8 mouse cellular contexts compared by ENCODE assay signal in genomic region chr12:77674755-77675154, GRCm38 (mm10).
DNase-seq lines count a peak whose midpoint lies in the region; ATAC-seq and TF ChIP-seq lines count a peak whose summit lies in the region.
"Had no signal": no experiment of that assay in that cellular context is flagged by ENCODE, and none has a peak within 500 bp of the region (broad histone marks: within the 10 kb centered on the region; RNA-seq: fewer than 3 reads in every experiment).

No protein-coding gene starts in this region.

- no peaks in the 10 kb centered on the region for H3K79me3 ChIP-seq in C2C12 (ENCODE audit: low read depth)

- TF ChIP-seq POLR2A in kidney, adult 2 months (IDR thresholded peaks at IDR 0.05; ENCODE audit: low read depth, low read length) = no peak
- no peak for TF ChIP-seq POLR2A in lung, adult 2 months (IDR thresholded peaks at IDR 0.05; ENCODE audit: borderline replicate concordance, extremely low read depth, low read depth, low read length)

- no peak overlapping the region for H3K27ac ChIP-seq in kidney, adult 2 months (ENCODE audit: insufficient read depth, low read depth, low read length)
- no peak overlapping the region for H3K27ac ChIP-seq in kidney, embryonic 14.5 days (ENCODE audit: low read depth, low read length)
- H3K27ac ChIP-seq: midbrain, embryonic 12.5 days had no signal

- peak; percentile 62 for TF ChIP-seq CTCF in kidney, adult 2 months (conservative IDR thresholded peaks at IDR 0.05; ENCODE audit: insufficient read depth, insufficient read length, low read depth, low read length)
- peak; percentile 39 for TF ChIP-seq CTCF in C2C12 (IDR thresholded peaks at IDR 0.05; ENCODE audit: control insufficient read depth, insufficient read depth, insufficient read length)
- peak; percentile 53 for TF ChIP-seq CTCF in G1E (IDR thresholded peaks at IDR 0.05; ENCODE audit: low read depth, low read length)
- TF ChIP-seq CTCF in lung, adult 2 months (IDR thresholded peaks at IDR 0.05; ENCODE audit: insufficient read depth, low read length) = peak; percentile 77

- no peak for ATAC-seq in kidney, embryonic 14.5 days (ENCODE audit: low FRiP score, low TSS enrichment)
- no peak for ATAC-seq in G1E (ENCODE audit: extremely low read depth, insufficient number of reproducible peaks, low FRiP score, poor library complexity, severe bottlenecking)

- H3K4me1 ChIP-seq in kidney, adult 2 months (ENCODE audit: control insufficient read depth, insufficient read depth, low read length) = no peaks in the 10 kb centered on the region
- no peaks in the 10 kb centered on the region for H3K4me1 ChIP-seq in kidney, embryonic 14.5 days (ENCODE audit: control insufficient read depth, insufficient read depth, low read length)
- no peaks in the 10 kb centered on the region for H3K4me1 ChIP-seq in G1E (ENCODE audit: insufficient read depth, low read depth, low read length)
- H3K4me1 ChIP-seq in lung, adult 2 months (ENCODE audit: control insufficient read depth, insufficient read depth, low read length) = no peaks in the 10 kb centered on the region

- no peaks in the 10 kb centered on the region for H3K9me3 ChIP-seq in kidney, embryonic 14.5 days (ENCODE audit: control insufficient read depth, low read length)
- H3K9me3 ChIP-seq in G1E (replicated peaks) = no peaks in the 10 kb centered on the region
- H3K9me3 ChIP-seq: midbrain, embryonic 12.5 days had no signal

- no peak overlapping the region for H3ac ChIP-seq in C2C12 (ENCODE audit: control insufficient read depth, insufficient read length, low read depth)

- no peak overlapping the region for H3K4me3 ChIP-seq in kidney, adult 2 months (ENCODE audit: insufficient read depth, low read depth, low read length)
- H3K4me3 ChIP-seq in kidney, embryonic 14.5 days (ENCODE audit: low read length) = no peak overlapping the region
- no peak overlapping the region for H3K4me3 ChIP-seq in C2C12 (ENCODE audit: insufficient read depth, poor library complexity, severe bottlenecking)
- no peak overlapping the region for H3K4me3 ChIP-seq in G1E (ENCODE audit: low read depth, low read length)
- no peak overlapping the region for H3K4me3 ChIP-seq in lung, adult 2 months (replicated peaks; ENCODE audit: extremely low read depth, low read depth, low read length)
- H3K4me3 ChIP-seq: midbrain, embryonic 12.5 days had no signal

- peak; percentile 33 for DNase-seq in kidney, adult 2 months
- peak; percentile 56 for DNase-seq in G1E (ENCODE audit: low spot score)
- peak; percentile 57 to 76 for DNase-seq in cerebellum, postnatal 14 days
- peak; percentile 18 for DNase-seq in lung, adult 2 months
- DNase-seq in splenic B cell, adult 2 months (ENCODE audit: low read depth, low spot score) = peak; percentile 80

- no peak overlapping the region for H3K4me2 ChIP-seq in kidney, embryonic 14.5 days (replicated peaks; ENCODE audit: low read depth, low read length)
- H3K4me2 ChIP-seq: midbrain, embryonic 12.5 days had no signal

- H3K9ac ChIP-seq in kidney, embryonic 14.5 days (ENCODE audit: low read depth, low read length) = no peak overlapping the region
- H3K9ac ChIP-seq: midbrain, embryonic 12.5 days had no signal

- H3K27me3 ChIP-seq in kidney, adult 2 months (replicated peaks; ENCODE audit: control insufficient read depth, insufficient read depth, low read length) = no peaks in the 10 kb centered on the region
- no peaks in the 10 kb centered on the region for H3K27me3 ChIP-seq in kidney, embryonic 14.5 days (ENCODE audit: control insufficient read depth, insufficient read depth, low read length)
- H3K27me3 ChIP-seq in C2C12 (ENCODE audit: control insufficient read depth, insufficient read depth, insufficient read length) (peaks cover 13% of the 10 kb centered on the region), G1E (ENCODE audit: insufficient read depth, low read length) (peaks cover 60% of the 10 kb centered on the region)
- no peaks in the 10 kb centered on the region for H3K27me3 ChIP-seq in splenic B cell, adult 2 months (ENCODE audit: control insufficient read depth, insufficient read depth, low read length, poor library complexity, severe bottlenecking)

- no peaks in the 10 kb centered on the region for H3K36me3 ChIP-seq in kidney, adult 2 months (ENCODE audit: control insufficient read depth, insufficient read depth, low read length)
- H3K36me3 ChIP-seq in kidney, embryonic 14.5 days (ENCODE audit: control insufficient read depth, insufficient read depth, low read length) = no peaks in the 10 kb centered on the region
- no peaks in the 10 kb centered on the region for H3K36me3 ChIP-seq in C2C12 (ENCODE audit: control insufficient read depth, insufficient read depth)
- H3K36me3 ChIP-seq in G1E (replicated peaks) = no peaks in the 10 kb centered on the region
- no peaks in the 10 kb centered on the region for H3K36me3 ChIP-seq in splenic B cell, adult 2 months (ENCODE audit: control insufficient read depth, insufficient read depth, low read length, poor library complexity, severe bottlenecking)
- H3K36me3 ChIP-seq: midbrain, embryonic 12.5 days had no signal

- WGBS in kidney, adult 2 months = 64% methylated on average over 5 of the region's 5 CpGs
- WGBS in kidney, embryonic 14.5 days = 68% methylated on average over 5 of the region's 5 CpGs
- WGBS in lung, adult 2 months = 62% methylated on average over 5 of the region's 5 CpGs

- no peaks in the 10 kb centered on the region for H3K79me2 ChIP-seq in C2C12 (ENCODE audit: control insufficient read depth, insufficient read depth)

TF ChIP-seq in C2C12, 6 proteins besides CTCF, POLR2A, EP300 and RAD21:
- TF ChIP-seq MAX (IDR thresholded peaks at IDR 0.05) = no peak
- TF ChIP-seq MYOD1 (IDR thresholded peaks at IDR 0.05; ENCODE audit: control insufficient read depth, insufficient read length, low read depth) = no peak
- TF ChIP-seq CEBPB (IDR thresholded peaks at IDR 0.05; ENCODE audit: low read depth) = no peak
- TF ChIP-seq MYOG (IDR thresholded peaks at IDR 0.05; ENCODE audit: control insufficient read depth, extremely low read depth, insufficient read length) = no peak
- TF ChIP-seq FOSL1 (IDR thresholded peaks at IDR 0.05; ENCODE audit: insufficient read depth, low read length, poor library complexity, severe bottlenecking) = no peak
- TF ChIP-seq USF1 (IDR thresholded peaks at IDR 0.05; ENCODE audit: low read depth) = no peak

Comparison
In these comparisons a context has a peak if more than half of its experiments do, and no peak if none do; other contexts are left out.
1. DNase-seq: peak in every context shown above with its lines; median percentile 80 in splenic B cell, adult 2 months; 66 in cerebellum, postnatal 14 days; 56 in G1E; 33 in kidney, adult 2 months; 18 in lung, adult 2 months.